ENCODE assay signal across 8 mouse cellular contexts in genomic region chr5:135186231-135186620, GRCm38 (mm10). TPM values are rescaled to one million over a fixed set of nuclear protein-coding genes. Genes with fewer than 3 reads are reported as not detected.
DNase-seq lines count a peak whose midpoint lies in the region; ATAC-seq and TF ChIP-seq lines count a peak whose summit lies in the region.

No protein-coding gene starts in this region.

- no peak for TF ChIP-seq CTCF in bone marrow macrophage, adult 2 months (IDR thresholded peaks at IDR 0.05; ENCODE audit: low read depth, low read length)

- no peaks in the 10 kb centered on the region for H3K9me3 ChIP-seq in heart, embryonic 16.5 days (replicated peaks; ENCODE audit: control insufficient read depth, low read length)
- no peaks in the 10 kb centered on the region for H3K9me3 ChIP-seq in hindbrain, embryonic 16.5 days (ENCODE audit: control insufficient read depth, low read length)
- H3K9me3 ChIP-seq in midbrain, embryonic 14.5 days (ENCODE audit: control insufficient read depth, low read length): no peaks in the 10 kb centered on the region

- H3K4me3 ChIP-seq in heart, embryonic 16.5 days (ENCODE audit: low read length): peak overlapping the region; percentile 98
- peak overlapping the region; percentile 65 for H3K4me3 ChIP-seq in bone marrow macrophage, adult 2 months (ENCODE audit: insufficient read depth, low read length)
- H3K4me3 ChIP-seq in hindbrain, embryonic 16.5 days (ENCODE audit: low read length): peak overlapping the region; percentile 99
- peak overlapping the region; percentile 97 for H3K4me3 ChIP-seq in midbrain, embryonic 14.5 days (replicated peaks; ENCODE audit: low read depth, low read length)

- peak overlapping the region; percentile 63 for H3K4me2 ChIP-seq in heart, embryonic 16.5 days (ENCODE audit: low read depth, low read length)
- peak overlapping the region; percentile 68 for H3K4me2 ChIP-seq in hindbrain, embryonic 16.5 days (ENCODE audit: low read length)
- H3K4me2 ChIP-seq in midbrain, embryonic 14.5 days (ENCODE audit: low read length): peak overlapping the region; percentile 80

- peaks cover 19% of the 10 kb centered on the region for H3K4me1 ChIP-seq in heart, embryonic 16.5 days (ENCODE audit: control insufficient read depth, insufficient read depth, low read length)
- H3K4me1 ChIP-seq in bone marrow macrophage, adult 2 months (ENCODE audit: control insufficient read depth, insufficient read depth, low read length): peaks cover 18% of the 10 kb centered on the region
- peaks cover 19% of the 10 kb centered on the region for H3K4me1 ChIP-seq in hindbrain, embryonic 16.5 days (ENCODE audit: control insufficient read depth, insufficient read depth, low read depth, low read length)
- peaks cover 21% of the 10 kb centered on the region for H3K4me1 ChIP-seq in midbrain, embryonic 14.5 days (ENCODE audit: control insufficient read depth, insufficient read depth, low read length)

- no peak for TF ChIP-seq POLR2A in bone marrow macrophage, adult 2 months (IDR thresholded peaks at IDR 0.05; ENCODE audit: borderline replicate concordance, low read depth, low read length)

- no peak for ATAC-seq in heart, embryonic 16.5 days (replicated peaks; ENCODE audit: extremely low read depth, insufficient read depth, low FRiP score)
- peak; percentile 8; the same call in 1 of the 2 replicates for ATAC-seq in hindbrain, embryonic 16.5 days
- no peak for ATAC-seq in midbrain, embryonic 14.5 days (ENCODE audit: low FRiP score, low TSS enrichment)

- intact Hi-C loops in left cerebral cortex, postnatal 10 days (cut with DNase I): loop anchor here (5.0 to 10.0 kb wide), 2 partner anchors 64 to 171 kb away; no protein-coding TSS in a partner anchor

- H3K36me3 ChIP-seq in heart, embryonic 16.5 days (ENCODE audit: control insufficient read depth, insufficient read depth): peaks cover 12% of the 10 kb centered on the region
- peaks cover 11% of the 10 kb centered on the region for H3K36me3 ChIP-seq in hindbrain, embryonic 16.5 days (ENCODE audit: control insufficient read depth, insufficient read depth, low read length)
- H3K36me3 ChIP-seq in midbrain, embryonic 14.5 days (ENCODE audit: control insufficient read depth, insufficient read depth, low read length): peaks cover 25% of the 10 kb centered on the region

- H3K9ac ChIP-seq in heart, embryonic 16.5 days (ENCODE audit: low read length): peak overlapping the region; percentile 68
- H3K9ac ChIP-seq in hindbrain, embryonic 16.5 days (ENCODE audit: low read depth, low read length): peak overlapping the region; percentile 68
- peak overlapping the region; percentile 94 for H3K9ac ChIP-seq in midbrain, embryonic 14.5 days (replicated peaks; ENCODE audit: low read length)

- H3K27me3 ChIP-seq in heart, embryonic 16.5 days (ENCODE audit: control insufficient read depth, insufficient read depth, low read length): no peaks in the 10 kb centered on the region
- H3K27me3 ChIP-seq in hindbrain, embryonic 16.5 days (replicated peaks; ENCODE audit: control insufficient read depth, insufficient read depth, low read length): no peaks in the 10 kb centered on the region
- no peaks in the 10 kb centered on the region for H3K27me3 ChIP-seq in midbrain, embryonic 14.5 days (ENCODE audit: control insufficient read depth, insufficient read depth, low read length)

- 25% methylated on average over 10 of the region's 10 CpGs for WGBS in heart, embryonic 16.5 days
- WGBS in hindbrain, embryonic 16.5 days: 18% methylated on average over 10 of the region's 10 CpGs
- WGBS in midbrain, embryonic 14.5 days: 20% methylated on average over 10 of the region's 10 CpGs

- H3K27ac ChIP-seq in heart, embryonic 16.5 days (ENCODE audit: low read length): peak overlapping the region; percentile 94
- peak overlapping the region; percentile 90 for H3K27ac ChIP-seq in bone marrow macrophage, adult 2 months (ENCODE audit: insufficient read depth, low read depth, low read length)
- peak overlapping the region; percentile 90 for H3K27ac ChIP-seq in hindbrain, embryonic 16.5 days (ENCODE audit: low read depth, low read length)
- H3K27ac ChIP-seq in midbrain, embryonic 14.5 days (replicated peaks; ENCODE audit: low read depth, low read length): peak overlapping the region; percentile 94

- no peak for DNase-seq in heart, postnatal 4 days
- DNase-seq in midbrain, embryonic 14.5 days: no peak
- no peak for DNase-seq in left cerebral cortex, postnatal 10 days (ENCODE audit: extremely low spot score in 1 of 2, low spot score in 2 of 2)
- DNase-seq in right cerebral cortex, postnatal 14 days: no peak
- DNase-seq in adrenal gland, postnatal 14 days: no peak

RNA-seq across cellular contexts. Expression of gene Baz1b, which starts 0.8 kb away (rescaled TPM):
- 21.1 and 22.9 TPM in 2 replicates for polyA plus RNA-seq in heart, embryonic 16.5 days (2015; fragmentation: Nextera tagmentation; extraction: Ambion mirVana)
- 10 to 100 TPM; 53.9 to 54.3 TPM for total RNA-seq in heart, postnatal 4 days (2021)
- 57.5 and 58.9 TPM in 2 replicates for polyA plus RNA-seq in bone marrow macrophage, adult 2 months (2012; ENCODE audit: insufficient read depth, insufficient read length, missing spikeins)
- polyA plus RNA-seq in hindbrain, embryonic 16.5 days (2015; fragmentation: Nextera tagmentation; extraction: Ambion mirVana): 20.5 and 21.6 TPM in 2 replicates
- polyA plus RNA-seq in midbrain, embryonic 14.5 days (2014; fragmentation: Nextera tagmentation; extraction: Ambion mirVana): 30.1 and 43.9 TPM in 2 replicates
- 10 to 100 TPM; 44.6 to 45.7 TPM for total RNA-seq in left cerebral cortex, postnatal 10 days (2021)
- 84.6 and 87.4 TPM in 2 replicates for total RNA-seq in adrenal gland, postnatal 14 days (2021)

RNA-seq across cellular contexts. Expression of gene Bcl7b, which starts 18.1 kb away (rescaled TPM):
- 40.1 and 47.7 TPM in 2 replicates for polyA plus RNA-seq in heart, embryonic 16.5 days (2015; fragmentation: Nextera tagmentation; extraction: Ambion mirVana)
- 10 to 100 TPM; 31.1 to 31.9 TPM for total RNA-seq in heart, postnatal 4 days (2021)
- 48.9 and 57.6 TPM in 2 replicates for polyA plus RNA-seq in bone marrow macrophage, adult 2 months (2012; ENCODE audit: insufficient read depth, insufficient read length, missing spikeins)
- polyA plus RNA-seq in hindbrain, embryonic 16.5 days (2015; fragmentation: Nextera tagmentation; extraction: Ambion mirVana): 35.9 and 37.9 TPM in 2 replicates
- 38.8 and 43.0 TPM in 2 replicates for polyA plus RNA-seq in midbrain, embryonic 14.5 days (2014; fragmentation: Nextera tagmentation; extraction: Ambion mirVana)
- 10 to 100 TPM; 29.4 to 33.0 TPM for total RNA-seq in left cerebral cortex, postnatal 10 days (2021)
- 53.3 and 57.9 TPM in 2 replicates for total RNA-seq in adrenal gland, postnatal 14 days (2021)

RNA-seq across cellular contexts. Expression of gene Tbl2, which starts 36.8 kb away (rescaled TPM):
- polyA plus RNA-seq in heart, embryonic 16.5 days (2015; fragmentation: Nextera tagmentation; extraction: Ambion mirVana): 18.9 and 20.3 TPM in 2 replicates
- 10 to 100 TPM; 15.8 to 18.4 TPM for total RNA-seq in heart, postnatal 4 days (2021)
- polyA plus RNA-seq in bone marrow macrophage, adult 2 months (2012; ENCODE audit: insufficient read depth, insufficient read length, missing spikeins): 5.9 and 6.2 TPM in 2 replicates
- polyA plus RNA-seq in hindbrain, embryonic 16.5 days (2015; fragmentation: Nextera tagmentation; extraction: Ambion mirVana): 15.0 and 17.2 TPM in 2 replicates
- polyA plus RNA-seq in midbrain, embryonic 14.5 days (2014; fragmentation: Nextera tagmentation; extraction: Ambion mirVana): 10.7 and 15.3 TPM in 2 replicates
- total RNA-seq in left cerebral cortex, postnatal 10 days (2021): 10 to 100 TPM; 23.3 to 23.6 TPM
- 26.5 and 26.6 TPM in 2 replicates for total RNA-seq in adrenal gland, postnatal 14 days (2021)
